Mouse (Mus musculus): Measurements from ENCODE around the gene Gm17455. TPM values are rescaled to one million over a fixed set of nuclear protein-coding genes. Genes with fewer than 3 reads are reported as not detected.

The Gm17455 gene
- polyA plus RNA-seq, 1 experiment from 2014 or later: 2.7 TPM

DNA sequence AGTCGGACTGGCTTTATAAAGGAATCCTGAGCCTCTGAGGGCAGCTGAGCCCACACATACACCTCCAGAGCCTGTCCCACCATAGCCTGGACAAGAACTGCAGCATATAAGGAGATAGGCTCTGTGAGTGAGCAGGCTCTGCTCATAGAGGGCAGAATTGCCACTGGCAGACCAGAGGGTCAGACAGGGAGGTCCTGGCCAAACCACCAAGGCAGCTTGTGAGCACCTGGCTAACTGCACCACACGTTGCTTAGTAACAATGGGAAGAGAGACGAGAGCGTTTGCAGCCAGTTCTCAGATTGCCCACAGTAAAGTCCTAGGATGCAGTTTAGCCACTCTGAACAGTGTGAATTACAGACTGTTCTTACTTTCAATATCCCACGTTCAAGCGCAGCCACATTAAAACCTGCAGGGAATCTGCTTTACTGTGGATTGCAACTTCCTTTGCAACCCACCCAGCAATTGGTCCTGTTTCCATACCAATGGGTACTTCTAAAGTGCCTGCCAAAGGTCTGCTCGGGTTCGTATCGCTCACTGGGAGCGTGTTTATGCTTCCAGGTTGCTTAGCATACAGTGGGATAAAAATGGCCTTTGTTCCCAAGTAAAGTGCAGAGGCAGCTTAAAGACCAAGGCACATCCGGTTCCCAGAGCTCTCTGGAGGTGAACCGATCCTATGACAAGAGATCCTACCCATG, 37.8 kb upstream of the Gm17455 start:
- H3K9ac ChIP-seq: no peak overlapping the region
- no peak overlapping the region for H3K4me3 ChIP-seq (replicated peaks)
- no peaks in the 10 kb centered on the region for H3K27me3 ChIP-seq
- WGBS: 62% methylated on average over 12 of the region's 12 CpGs
- no peak for ATAC-seq (ENCODE audit: low FRiP score)
- no peak overlapping the region for H3K4me2 ChIP-seq
- no peaks in the 10 kb centered on the region for H3K36me3 ChIP-seq (replicated peaks)
- no peaks in the 10 kb centered on the region for H3K9me3 ChIP-seq
- peaks cover 3% of the 10 kb centered on the region; the same call in 1 of the 2 replicates for H3K4me1 ChIP-seq
- H3K27ac ChIP-seq: no peak overlapping the region

DNA sequence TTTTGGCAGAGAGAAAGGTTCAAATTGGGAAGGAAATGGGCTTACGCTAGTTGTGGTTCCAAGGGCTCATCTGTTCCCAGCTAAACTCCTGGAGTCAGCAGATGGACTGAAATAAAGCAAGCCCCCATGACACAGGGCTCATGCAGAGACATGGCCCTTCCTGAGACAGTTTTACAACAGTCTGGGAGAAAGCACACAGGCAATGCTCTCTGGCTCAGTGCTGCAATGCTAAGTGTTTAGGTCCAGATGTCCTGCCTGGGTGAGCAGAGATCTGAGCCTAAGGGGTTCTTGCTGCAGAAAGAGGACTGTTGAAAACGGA, 37.3 kb upstream of the Gm17455 start:
- H3K36me3 ChIP-seq (replicated peaks): no peaks in the 10 kb centered on the region
- no peak overlapping the region for H3K9ac ChIP-seq
- peaks cover 3% of the 10 kb centered on the region; the same call in 1 of the 2 replicates for H3K4me1 ChIP-seq
- ATAC-seq (ENCODE audit: low FRiP score): no peak
- no peaks in the 10 kb centered on the region for H3K9me3 ChIP-seq
- 81% methylated on average over 2 of the region's 2 CpGs for WGBS
- no peak overlapping the region for H3K27ac ChIP-seq
- H3K4me2 ChIP-seq: no peak overlapping the region
- no peaks in the 10 kb centered on the region for H3K27me3 ChIP-seq
- no peak overlapping the region for H3K4me3 ChIP-seq (replicated peaks)

DNA sequence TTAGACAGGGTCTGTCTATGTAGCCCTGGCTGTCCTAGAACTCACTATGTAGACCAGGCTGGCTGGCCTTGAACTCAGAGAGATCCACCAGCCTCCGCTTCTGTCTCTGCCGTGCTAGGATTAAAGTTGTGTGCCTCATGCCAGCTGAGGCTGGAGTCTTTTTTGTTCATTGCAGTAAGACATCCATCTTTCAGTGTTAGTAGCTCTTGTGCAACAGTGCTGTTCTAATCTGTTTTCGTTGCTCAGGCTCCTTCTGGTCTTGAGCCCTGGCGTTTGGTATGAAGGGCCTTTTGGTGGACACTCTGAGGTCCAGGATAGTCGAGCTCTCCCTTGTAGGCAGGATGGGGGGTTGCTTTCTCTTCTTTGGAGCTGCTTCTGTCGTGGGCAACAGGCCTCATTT, 36.1 kb upstream of the Gm17455 start:
- Histone ChIP-seq H3K4me2 (no peak overlapping the region), H3K36me3 (replicated peaks) (no peaks in the 10 kb centered on the region), H3K27me3 (no peaks in the 10 kb centered on the region), H3K9ac (no peak overlapping the region), H3K9me3 (no peaks in the 10 kb centered on the region), H3K27ac (no peak overlapping the region), H3K4me3 (replicated peaks) (no peak overlapping the region), H3K4me1 (peaks cover 3% of the 10 kb centered on the region; the same call in 1 of the 2 replicates)
- 66% methylated on average over 6 of the region's 6 CpGs for WGBS
- ATAC-seq (ENCODE audit: low FRiP score): no peak

DNA sequence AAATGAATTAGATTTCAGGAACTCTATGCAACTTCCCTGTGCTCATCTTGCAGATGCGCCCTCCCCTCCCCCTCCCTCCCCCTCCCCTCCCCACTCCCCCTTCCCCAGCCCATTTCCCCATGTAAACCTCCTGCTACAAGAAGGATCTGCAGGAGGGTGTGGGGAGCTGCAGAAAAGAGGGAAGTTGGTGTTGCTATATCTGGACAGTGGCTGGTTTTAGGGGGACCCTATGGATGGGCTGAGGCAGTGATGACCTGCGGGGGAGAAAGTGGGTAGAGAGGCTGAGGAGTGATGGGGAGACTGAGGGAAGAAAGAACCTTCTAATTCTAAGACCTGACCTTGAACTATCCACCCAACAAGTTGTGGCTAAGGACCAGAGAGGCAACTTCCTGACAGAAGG, 32.4 kb upstream of the Gm17455 start:
- 93% methylated on average over 2 of the region's 2 CpGs for WGBS
- H3K27me3 ChIP-seq: no peaks in the 10 kb centered on the region
- no peak overlapping the region for H3K9ac ChIP-seq
- ATAC-seq (ENCODE audit: low FRiP score): no peak
- no peaks in the 10 kb centered on the region for H3K36me3 ChIP-seq (replicated peaks)
- H3K4me1 ChIP-seq: peaks cover 3% of the 10 kb centered on the region; the same call in 1 of the 2 replicates
- no peak overlapping the region for H3K4me2 ChIP-seq
- no peak overlapping the region for H3K27ac ChIP-seq
- no peaks in the 10 kb centered on the region for H3K9me3 ChIP-seq
- no peak overlapping the region for H3K4me3 ChIP-seq (replicated peaks)

DNA sequence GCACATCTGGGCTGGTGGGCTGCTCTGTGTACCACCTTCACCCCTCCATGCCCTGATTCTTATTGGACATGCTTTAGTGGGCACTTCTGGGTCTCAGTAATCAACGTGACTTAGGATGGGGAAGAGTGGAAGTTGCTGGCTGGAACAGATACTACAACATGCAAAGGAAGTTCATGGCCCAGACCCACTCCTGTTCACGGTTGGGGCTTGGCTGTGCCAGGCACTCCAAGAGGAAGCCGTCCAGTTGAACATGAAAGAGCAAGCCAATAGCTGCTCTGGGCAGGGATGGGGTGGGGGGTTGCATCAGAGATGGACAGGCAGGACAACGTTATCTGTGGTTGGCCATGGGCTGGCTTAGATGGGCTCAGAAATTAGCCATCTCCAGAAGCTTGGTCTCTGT, 31.6 kb upstream of the Gm17455 start:
- no peak for ATAC-seq (ENCODE audit: low FRiP score)
- 84% methylated on average over 4 of the region's 4 CpGs for WGBS
- Histone ChIP-seq H3K27me3 (no peaks in the 10 kb centered on the region), H3K4me3 (replicated peaks) (no peak overlapping the region), H3K4me1 (peaks cover 3% of the 10 kb centered on the region; the same call in 1 of the 2 replicates), H3K9ac (no peak overlapping the region), H3K36me3 (replicated peaks) (no peaks in the 10 kb centered on the region), H3K9me3 (no peaks in the 10 kb centered on the region), H3K4me2 (no peak overlapping the region), H3K27ac (no peak overlapping the region)

DNA sequence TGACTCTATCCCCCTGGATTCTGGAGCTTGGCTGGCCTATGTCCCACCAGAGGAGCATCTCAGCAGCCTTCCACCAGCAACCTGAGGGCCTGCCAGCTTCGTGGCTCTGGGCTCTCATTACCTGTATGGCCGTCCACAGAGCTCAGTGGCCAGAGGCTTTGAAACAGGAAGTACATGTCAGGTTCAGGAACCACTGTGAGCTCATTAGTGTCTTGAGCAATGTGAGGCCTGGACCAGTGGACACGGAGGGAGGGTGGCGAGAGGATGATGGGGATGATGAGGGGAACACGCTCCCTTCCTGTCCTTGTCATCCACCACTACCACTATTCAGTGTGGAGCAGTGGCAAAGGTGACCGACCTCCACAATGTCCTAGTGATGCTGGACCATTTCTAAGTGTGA, 30.1 kb upstream of the Gm17455 start:
- Histone ChIP-seq H3K9me3 (no peaks in the 10 kb centered on the region), H3K4me2 (no peak overlapping the region), H3K4me3 (replicated peaks) (no peak overlapping the region), H3K27ac (no peak overlapping the region), H3K4me1 (peaks cover 5% of the 10 kb centered on the region), H3K36me3 (replicated peaks) (no peaks in the 10 kb centered on the region), H3K9ac (no peak overlapping the region), H3K27me3 (no peaks in the 10 kb centered on the region)
- no peak for ATAC-seq (ENCODE audit: low FRiP score)
- WGBS: 91% methylated on average over 6 of the region's 6 CpGs

DNA sequence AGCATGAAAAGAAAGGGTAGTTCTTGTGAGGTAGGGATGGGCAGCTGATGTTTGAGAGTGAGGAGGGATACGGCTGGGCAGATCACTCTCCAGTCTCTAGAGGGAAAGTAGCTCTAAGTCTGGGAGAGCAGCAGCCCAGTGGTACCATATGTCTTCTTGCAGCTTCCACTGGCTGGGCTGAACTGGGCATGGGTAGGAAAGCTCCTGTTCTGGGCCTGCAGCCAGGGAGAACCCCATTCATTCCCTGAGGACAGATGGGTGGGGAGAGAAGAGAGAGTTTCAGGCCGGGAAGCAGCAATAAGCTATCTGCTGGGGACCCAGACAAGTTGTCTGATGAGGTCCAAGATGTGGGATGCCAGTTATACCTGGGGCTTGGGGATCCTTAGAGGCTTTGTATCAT, 29.4 kb upstream of the Gm17455 start:
- Histone ChIP-seq H3K4me1 (peaks cover 5% of the 10 kb centered on the region), H3K9me3 (no peaks in the 10 kb centered on the region), H3K36me3 (replicated peaks) (no peaks in the 10 kb centered on the region), H3K9ac (no peak overlapping the region), H3K27me3 (no peaks in the 10 kb centered on the region), H3K4me3 (replicated peaks) (no peak overlapping the region), H3K27ac (no peak overlapping the region), H3K4me2 (no peak overlapping the region)
- no peak for ATAC-seq (ENCODE audit: low FRiP score)
- WGBS: 83% methylated on average over 2 of the region's 2 CpGs

DNA sequence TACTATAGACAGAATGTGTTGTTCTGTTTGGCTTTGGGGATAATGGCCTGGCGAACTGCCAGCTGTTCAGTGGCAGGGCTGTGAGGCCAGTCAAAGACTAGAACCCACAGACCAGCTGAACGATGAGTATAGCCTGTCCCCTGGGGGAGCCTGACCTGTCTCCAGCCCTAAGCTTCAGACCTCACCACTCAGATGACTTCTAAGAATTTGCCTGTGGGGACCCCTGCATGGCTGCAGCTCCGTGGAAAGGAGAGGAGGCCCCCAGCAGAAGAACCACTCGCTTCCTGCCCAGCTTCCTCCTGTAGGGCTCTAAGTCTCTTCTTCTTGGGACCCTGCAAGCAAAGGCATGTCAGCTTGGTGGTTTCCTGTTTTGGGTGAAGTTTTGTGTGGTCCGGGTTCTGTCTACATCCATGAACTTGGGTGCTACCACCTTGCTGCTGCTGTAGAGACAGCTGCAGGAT, 28.9 kb upstream of the Gm17455 start:
- no peaks in the 10 kb centered on the region for H3K9me3 ChIP-seq
- H3K9ac ChIP-seq: no peak overlapping the region
- no peaks in the 10 kb centered on the region for H3K27me3 ChIP-seq
- H3K4me3 ChIP-seq (replicated peaks): no peak overlapping the region
- H3K4me1 ChIP-seq: peaks cover 5% of the 10 kb centered on the region
- WGBS: 80% methylated on average over 5 of the region's 5 CpGs
- H3K36me3 ChIP-seq (replicated peaks): no peaks in the 10 kb centered on the region
- H3K4me2 ChIP-seq: no peak overlapping the region
- no peak for ATAC-seq (ENCODE audit: low FRiP score)
- H3K27ac ChIP-seq: no peak overlapping the region

DNA sequence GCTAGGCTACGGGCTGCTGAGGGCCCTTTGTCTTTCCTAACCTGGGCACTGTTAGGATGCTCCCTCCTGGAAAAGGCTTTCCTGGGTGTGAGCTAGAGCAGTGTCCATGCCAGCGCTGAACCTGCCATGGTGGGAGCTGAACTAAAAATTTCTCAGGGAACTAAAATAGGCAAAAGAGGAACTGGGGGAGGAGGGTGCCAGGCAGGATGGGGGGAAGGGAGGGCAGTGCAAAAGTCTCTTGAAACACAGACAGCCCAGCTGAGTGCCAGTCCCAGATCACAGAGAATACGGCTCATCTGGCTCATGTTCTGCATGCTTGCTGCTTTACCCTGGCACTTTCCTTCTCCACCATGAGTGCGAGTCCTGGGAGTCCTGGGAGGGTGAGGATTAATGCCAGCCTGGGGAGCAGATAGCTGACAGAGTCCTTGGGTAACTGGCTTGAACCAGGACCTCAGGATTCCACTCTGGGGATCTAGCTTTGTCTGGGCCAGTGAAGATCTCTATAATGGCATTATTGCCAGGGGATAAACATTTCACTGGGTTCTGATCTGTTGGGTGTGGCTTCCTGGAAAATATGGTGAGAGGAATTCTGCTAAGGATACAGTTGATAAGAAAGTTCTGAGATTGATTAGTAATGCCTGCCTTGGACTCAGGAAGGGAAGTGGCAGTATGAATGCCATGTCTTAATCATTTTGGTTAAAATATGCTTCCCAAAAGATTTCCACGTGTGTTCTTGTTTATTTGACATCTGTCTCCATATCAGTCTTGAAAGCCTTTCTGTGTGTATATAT, 27.7 kb upstream of the Gm17455 start:
- Histone ChIP-seq H3K27me3 (no peaks in the 10 kb centered on the region), H3K36me3 (replicated peaks) (no peaks in the 10 kb centered on the region), H3K4me2 (no peak overlapping the region), H3K9me3 (no peaks in the 10 kb centered on the region), H3K9ac (no peak overlapping the region), H3K4me3 (replicated peaks) (no peak overlapping the region), H3K27ac (no peak overlapping the region), H3K4me1 (peaks cover 5% of the 10 kb centered on the region)
- ATAC-seq (ENCODE audit: low FRiP score): no peak
- 82% methylated on average over 5 of the region's 5 CpGs for WGBS

DNA sequence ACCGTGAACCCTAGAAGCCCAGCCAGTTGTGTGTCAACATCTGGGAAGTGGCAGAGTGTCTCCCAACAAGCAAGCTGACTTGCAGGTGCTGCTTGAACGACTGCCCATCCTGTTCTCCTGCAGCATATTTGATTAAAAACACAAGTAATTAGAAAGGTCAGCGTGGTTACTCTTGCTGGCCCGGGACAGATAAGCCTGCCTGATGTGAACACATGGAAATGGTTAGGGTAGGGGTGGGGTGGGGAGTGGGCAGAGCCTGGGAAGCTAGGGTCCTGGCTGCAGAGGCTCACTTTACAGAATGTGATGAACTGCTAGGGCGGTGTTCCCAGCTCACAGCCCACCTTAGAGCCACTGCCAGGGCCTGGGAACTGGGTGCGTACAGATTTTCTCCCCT, 26.0 kb upstream of the Gm17455 start:
- no peak overlapping the region for H3K4me3 ChIP-seq (replicated peaks)
- no peak overlapping the region for H3K9ac ChIP-seq
- no peaks in the 10 kb centered on the region for H3K9me3 ChIP-seq
- no peaks in the 10 kb centered on the region for H3K27me3 ChIP-seq
- H3K36me3 ChIP-seq (replicated peaks): no peaks in the 10 kb centered on the region
- H3K4me1 ChIP-seq: peaks cover 5% of the 10 kb centered on the region
- H3K27ac ChIP-seq: no peak overlapping the region
- WGBS: 78% methylated on average over 6 of the region's 6 CpGs
- ATAC-seq (ENCODE audit: low FRiP score): no peak
- H3K4me2 ChIP-seq: no peak overlapping the region

DNA sequence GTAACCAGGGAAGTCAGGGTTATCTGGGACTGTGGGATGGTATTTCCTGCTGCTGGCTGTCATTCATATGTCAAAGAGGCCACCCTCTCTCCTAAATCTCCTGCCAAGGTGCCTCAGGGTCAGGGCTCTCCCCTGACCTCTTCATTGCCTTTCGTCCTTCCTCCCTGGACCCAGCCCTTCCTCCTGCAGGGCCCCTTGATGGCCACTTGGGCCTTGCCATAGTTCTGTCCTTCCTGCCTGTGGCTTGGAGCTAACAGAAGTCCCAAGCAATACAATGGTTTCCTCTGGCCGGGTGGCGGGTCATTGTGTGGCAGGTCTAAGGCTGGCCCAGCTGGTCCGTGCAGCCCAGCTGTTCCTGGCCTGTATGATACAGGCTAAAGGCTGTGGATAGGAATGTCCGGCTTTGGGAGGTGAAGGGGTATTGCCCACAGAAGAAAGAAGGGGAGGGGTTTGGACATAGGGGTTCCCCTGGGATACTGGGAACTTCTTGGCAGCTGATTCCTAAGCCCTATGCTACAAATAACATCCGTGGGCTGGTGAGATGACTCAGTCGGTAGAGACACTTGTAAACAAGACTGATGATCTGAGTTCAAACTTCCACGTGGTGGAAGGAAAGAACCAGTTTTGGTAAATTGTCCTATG, 25.5 kb upstream of the Gm17455 start:
- no peak for ATAC-seq (ENCODE audit: low FRiP score)
- no peaks in the 10 kb centered on the region for H3K27me3 ChIP-seq
- 74% methylated on average over 8 of the region's 8 CpGs for WGBS
- peaks cover 5% of the 10 kb centered on the region for H3K4me1 ChIP-seq
- no peak overlapping the region for H3K27ac ChIP-seq
- H3K4me2 ChIP-seq: no peak overlapping the region
- no peak overlapping the region for H3K9ac ChIP-seq
- H3K4me3 ChIP-seq (replicated peaks): no peak overlapping the region
- H3K36me3 ChIP-seq (replicated peaks): no peaks in the 10 kb centered on the region
- no peaks in the 10 kb centered on the region for H3K9me3 ChIP-seq

DNA sequence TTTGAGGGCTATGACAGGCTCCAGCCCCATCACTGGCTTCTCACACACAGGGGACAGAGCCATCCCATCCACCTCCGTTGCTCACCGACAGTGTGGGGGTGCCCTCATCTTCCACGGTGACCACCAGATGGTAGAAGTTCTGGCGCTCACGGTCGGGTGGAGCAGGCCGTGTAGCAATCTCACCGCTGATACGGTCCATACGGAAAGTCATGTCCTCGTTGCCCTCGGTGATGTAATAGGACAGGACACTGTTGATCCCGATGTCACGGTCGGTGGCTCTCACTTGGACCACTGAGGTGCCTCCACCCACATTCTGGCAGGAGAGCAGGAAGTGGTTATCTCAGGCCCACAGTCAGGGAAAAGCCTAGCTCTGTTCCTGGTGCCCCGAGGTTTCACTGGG, 22.8 kb upstream of the Gm17455 start:
- H3K27ac ChIP-seq: no peak overlapping the region
- ATAC-seq (ENCODE audit: low FRiP score): no peak

More for the DNA sequence above, 22.8 kb upstream of the Gm17455 start:
- Histone ChIP-seq H3K4me2 (no peak overlapping the region), H3K4me1 (peaks cover 5% of the 10 kb centered on the region; the same call in 1 of the 2 replicates), H3K4me3 (replicated peaks) (no peak overlapping the region), H3K36me3 (replicated peaks) (no peaks in the 10 kb centered on the region), H3K9me3 (no peaks in the 10 kb centered on the region), H3K9ac (no peak overlapping the region), H3K27me3 (no peaks in the 10 kb centered on the region)
- WGBS: 93% methylated on average over 16 of the region's 16 CpGs
